In genomic region chr9:107576357-107577107, GRCm38 (mm10) we compare ENCODE assay signal across 7 mouse cellular contexts. TPM values are rescaled to one million over a fixed set of nuclear protein-coding genes. Genes with fewer than 3 reads are reported as not detected.
DNase-seq lines count a peak whose midpoint lies in the region; ATAC-seq and TF ChIP-seq lines count a peak whose summit lies in the region.

TSS of gene Hyal1 (plus strand) at chr9:107576927.

- H3K79me2 ChIP-seq in liver, adult 2 months (ENCODE audit: control insufficient read depth, insufficient read depth, low read length), result peaks cover 19% of the 10 kb centered on the region; the same call in 1 of the 2 replicates

- peak within 1 kb of the TSS; percentile 22 for H3K4me3 ChIP-seq in hindbrain, embryonic 12.5 days
- peak within 1 kb of the TSS; percentile 91 for H3K4me3 ChIP-seq in liver, adult 2 months (ENCODE audit: insufficient read depth, low read depth, low read length)
- H3K4me3 ChIP-seq in midbrain, embryonic 16.5 days (ENCODE audit: low read depth, low read length), result peak within 1 kb of the TSS; percentile 10; the same call in 1 of the 2 replicates

- peaks cover 28% of the 10 kb centered on the region for H3K36me3 ChIP-seq in hindbrain, embryonic 12.5 days
- H3K36me3 ChIP-seq in liver, adult 2 months (ENCODE audit: control insufficient read depth, insufficient read depth, low read length), result peaks cover 9% of the 10 kb centered on the region
- peaks cover 13% of the 10 kb centered on the region; the same call in 1 of the 2 replicates for H3K36me3 ChIP-seq in midbrain, embryonic 16.5 days (ENCODE audit: control insufficient read depth, insufficient read depth, low read length)

- H3K9ac ChIP-seq in hindbrain, embryonic 12.5 days, result peak within 1 kb of the TSS; percentile 49
- H3K9ac ChIP-seq in liver, adult 2 months (ENCODE audit: low read depth, low read length), result peak within 1 kb of the TSS; percentile 91
- H3K9ac ChIP-seq in midbrain, embryonic 16.5 days (ENCODE audit: low read depth, low read length), result no peak within 1 kb of the TSS; the same call in 1 of the 2 replicates

- peak; percentile 96 for DNase-seq in ZHBTc4 (ENCODE audit: low read depth, low spot score)
- DNase-seq in c-Kit-negative CD71-positive TER-119-positive erythroid progenitor cells, embryonic 14.5 days (ENCODE audit: low read depth, low spot score), result peak; percentile 81
- peak; percentile 81 for DNase-seq in gastrocnemius, adult 18-20 months (ENCODE audit: low spot score)
- DNase-seq in liver, adult 2 months (ENCODE audit: extremely low read depth, low read depth, low spot score), result peak; percentile 97
- DNase-seq in urinary bladder, postnatal 36 days (ENCODE audit: low spot score in 2 of 2), result peak; percentile 81 to 88

- no peaks in the 10 kb centered on the region for H3K27me3 ChIP-seq in hindbrain, embryonic 12.5 days
- H3K27me3 ChIP-seq in liver, adult 2 months (ENCODE audit: control insufficient read depth, insufficient read depth, low read length), result no peaks in the 10 kb centered on the region
- H3K27me3 ChIP-seq in midbrain, embryonic 16.5 days (ENCODE audit: control insufficient read depth, insufficient read depth, low read depth, low read length), result no peaks in the 10 kb centered on the region

- TF ChIP-seq POLR2A in liver, adult 2 months (IDR thresholded peaks at IDR 0.05; ENCODE audit: extremely low read depth, insufficient read depth, low read length), result peak; percentile 94

- ATAC-seq in hindbrain, embryonic 12.5 days (ENCODE audit: low FRiP score), result peak; percentile 50; the same call in 1 of the 2 replicates
- ATAC-seq in midbrain, embryonic 16.5 days, result no peak

- 27% methylated on average over 16 of the region's 16 CpGs for WGBS in hindbrain, embryonic 12.5 days
- 6% methylated on average over 16 of the region's 16 CpGs for WGBS in liver, adult 2 months
- 30% methylated on average over 16 of the region's 16 CpGs for WGBS in midbrain, embryonic 16.5 days

- H3K27ac ChIP-seq in hindbrain, embryonic 12.5 days, result peak within 1 kb of the TSS; percentile 14; the same call in 1 of the 2 replicates
- peak within 1 kb of the TSS; percentile 97 for H3K27ac ChIP-seq in liver, adult 2 months (replicated peaks; ENCODE audit: insufficient read depth, low read depth, low read length)
- H3K27ac ChIP-seq in midbrain, embryonic 16.5 days (ENCODE audit: low read length), result peak within 1 kb of the TSS; percentile 35; the same call in 1 of the 2 replicates

- no peaks in the 10 kb centered on the region for H3K9me3 ChIP-seq in hindbrain, embryonic 12.5 days (replicated peaks)
- H3K9me3 ChIP-seq in midbrain, embryonic 16.5 days (replicated peaks; ENCODE audit: control insufficient read depth, low read length, poor library complexity, severe bottlenecking), result no peaks in the 10 kb centered on the region

- peaks cover 39% of the 10 kb centered on the region for H3K4me1 ChIP-seq in hindbrain, embryonic 12.5 days
- H3K4me1 ChIP-seq in liver, adult 2 months (ENCODE audit: control insufficient read depth, insufficient read depth, low read length), result peaks cover 25% of the 10 kb centered on the region
- peaks cover 17% of the 10 kb centered on the region for H3K4me1 ChIP-seq in midbrain, embryonic 16.5 days (ENCODE audit: control insufficient read depth, insufficient read depth, low read length)

- H3K4me2 ChIP-seq in hindbrain, embryonic 12.5 days (replicated peaks), result peak within 1 kb of the TSS; percentile 46
- peak within 1 kb of the TSS; percentile 29 for H3K4me2 ChIP-seq in midbrain, embryonic 16.5 days (ENCODE audit: low read length)

- no peak for TF ChIP-seq CTCF in liver, adult 2 months (IDR thresholded peaks at IDR 0.05; ENCODE audit: low read depth, low read length)

RNA-seq across cellular contexts. Expression of gene Hyal1, which starts in this region (rescaled TPM):
- total RNA-seq in gastrocnemius, adult 18-20 months (2021), result 1 to 10 TPM; 1.4 to 1.5 TPM
- 8.1 and 9.6 TPM in 2 replicates for polyA plus RNA-seq in hindbrain, embryonic 12.5 days (2016; fragmentation: Nextera tagmentation; extraction: Ambion mirVana)
- 33.2 TPM in 2 replicates for total RNA-seq in liver, adult 2 months (2014; rRNA removed)
- 35.1 and 43.4 TPM in 2 replicates for polyA plus RNA-seq in liver, adult 2 months (2012; rRNA removed)
- polyA plus RNA-seq in midbrain, embryonic 16.5 days (2015; fragmentation: Nextera tagmentation; extraction: Ambion mirVana), result 7.2 TPM in 2 replicates

Comparison
In these comparisons a context has a peak if more than half of its experiments do, and no peak if none do; other contexts are left out.
1. RNA of gene Hyal1 (total RNA-seq): 33.2 TPM in liver, adult 2 months; 1.4 to 1.5 TPM in gastrocnemius, adult 18-20 months; every median in the first group is over 10 times any median in the second.
2. H3K27ac ChIP-seq: peak in every context shown above with its lines; median percentile 97 in liver, adult 2 months; 35 in midbrain, embryonic 16.5 days; 14 in hindbrain, embryonic 12.5 days.
3. H3K4me3 ChIP-seq: peak in every context shown above with its lines; median percentile 91 in liver, adult 2 months; 22 in hindbrain, embryonic 12.5 days; 10 in midbrain, embryonic 16.5 days.
4. Peak in every context shown above with its lines, with median percentiles within 50 percentile points of each other: DNase-seq.